Mouse (Mus musculus) neural tube, embryonic 11.5 days (tissue): Measurements from ENCODE around the gene Urgcp. TPM values are rescaled to one million over a fixed set of nuclear protein-coding genes. Genes with fewer than 3 reads are reported as not detected.

Experiments
- ATAC-seq: fragments of 200-750 bp; cut with Nextera tagmentation; 2 replicates; pipeline ENCODE4 v1.8.0; 2017; ENCODE audit warnings: moderate number of reproducible peaks, mild to moderate bottlenecking, moderate TSS enrichment, moderate library complexity; ENCODE audit not compliant: insufficient read depth, low FRiP score, low TSS enrichment
- DNase-seq: peaks from one replicate; pipeline ENCODE4 v3.0.0-alpha.2; 2015; ENCODE audit warnings: low spot score
- H3K27ac ChIP-seq: fragments of 300-500 bp; sonication (generic); 2 replicates; pipeline ENCODE4 v1.5.1; 2014; ENCODE audit warnings: low read depth, mild to moderate bottlenecking, low read length
- H3K27me3 ChIP-seq: fragments of 300-500 bp; sonication (generic); 2 replicates; pipeline ENCODE4 v1.6.1; 2014; ENCODE audit warnings: mild to moderate bottlenecking, low read length, mixed read lengths; ENCODE audit not compliant: control insufficient read depth, insufficient read depth
- H3K36me3 ChIP-seq: fragments of 300-500 bp; sonication (generic); 2 replicates; pipeline ENCODE4 v1.6.1; 2014; ENCODE audit warnings: mild to moderate bottlenecking, low read length, moderate library complexity, mixed read lengths; ENCODE audit not compliant: control insufficient read depth, insufficient read depth
- H3K4me1 ChIP-seq: fragments of 300-500 bp; sonication (generic); 2 replicates; pipeline ENCODE4 v1.6.1; 2014; ENCODE audit warnings: low read length, mixed read lengths; ENCODE audit not compliant: control insufficient read depth, insufficient read depth
- H3K4me2 ChIP-seq: fragments of 300-500 bp; sonication (generic); 2 replicates; pipeline ENCODE4 v1.6.1; 2014; ENCODE audit warnings: low read depth, mild to moderate bottlenecking, moderate library complexity
- H3K4me3 ChIP-seq: fragments of 300-500 bp; sonication (generic); 2 replicates; pipeline ENCODE4 v1.5.1; 2014; ENCODE audit warnings: low read depth, low read length
- H3K9ac ChIP-seq: fragments of 300-500 bp; sonication (generic); 2 replicates; pipeline ENCODE4 v1.6.1; 2014; ENCODE audit warnings: mild to moderate bottlenecking, low read length
- H3K9me3 ChIP-seq: fragments of 300-500 bp; sonication (generic); 2 replicates; pipeline ENCODE4 v1.6.1; 2016; ENCODE audit warnings: low read length; ENCODE audit not compliant: control insufficient read depth
- WGBS: fragments of 180-500 bp; shearing (Covaris S2); extraction: QIAGEN DNeasy Blood & Tissue Kit; methylation state at CpG from one replicate; pipeline ENCODE4 v1.1.7; 2014; 5-methylcytosine and 5-hydroxymethylcytosine counted together
- polyA plus RNA-seq: library from polyadenylated mRNA; unstranded; fragments of >200 nt; fragmentation: Nextera tagmentation; extraction: Ambion mirVana; gene quantifications from 2 replicates; pipeline ENCODE4 v1.2.1, GENCODE M21; 2014

Urgcp gene
- polyA plus RNA-seq, 1 experiment from 2014 or later: 16.5 TPM

DNA sequence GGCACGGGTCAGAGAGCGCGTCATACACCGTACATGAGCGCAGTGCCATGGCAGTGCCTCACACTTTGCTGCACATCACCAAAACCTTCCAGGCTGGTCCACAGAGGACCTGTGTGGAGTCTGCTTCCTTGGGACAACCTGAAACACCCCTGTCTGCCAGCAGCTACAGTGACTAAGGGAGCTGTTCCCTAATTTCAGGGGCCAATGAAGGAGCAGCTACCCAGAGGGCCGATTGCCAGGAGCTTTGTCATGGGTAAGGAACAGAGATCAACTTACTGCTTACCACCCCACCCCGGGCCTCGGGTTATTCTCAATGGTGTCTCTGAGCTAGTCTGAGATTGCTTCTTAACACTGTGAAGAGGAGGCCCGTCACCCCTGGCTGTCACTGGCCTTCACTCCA, 47.0 kb downstream of the Urgcp start:
- no peak overlapping the region for H3K27ac ChIP-seq
- 89% methylated on average over 9 of the region's 9 CpGs for WGBS

DNA sequence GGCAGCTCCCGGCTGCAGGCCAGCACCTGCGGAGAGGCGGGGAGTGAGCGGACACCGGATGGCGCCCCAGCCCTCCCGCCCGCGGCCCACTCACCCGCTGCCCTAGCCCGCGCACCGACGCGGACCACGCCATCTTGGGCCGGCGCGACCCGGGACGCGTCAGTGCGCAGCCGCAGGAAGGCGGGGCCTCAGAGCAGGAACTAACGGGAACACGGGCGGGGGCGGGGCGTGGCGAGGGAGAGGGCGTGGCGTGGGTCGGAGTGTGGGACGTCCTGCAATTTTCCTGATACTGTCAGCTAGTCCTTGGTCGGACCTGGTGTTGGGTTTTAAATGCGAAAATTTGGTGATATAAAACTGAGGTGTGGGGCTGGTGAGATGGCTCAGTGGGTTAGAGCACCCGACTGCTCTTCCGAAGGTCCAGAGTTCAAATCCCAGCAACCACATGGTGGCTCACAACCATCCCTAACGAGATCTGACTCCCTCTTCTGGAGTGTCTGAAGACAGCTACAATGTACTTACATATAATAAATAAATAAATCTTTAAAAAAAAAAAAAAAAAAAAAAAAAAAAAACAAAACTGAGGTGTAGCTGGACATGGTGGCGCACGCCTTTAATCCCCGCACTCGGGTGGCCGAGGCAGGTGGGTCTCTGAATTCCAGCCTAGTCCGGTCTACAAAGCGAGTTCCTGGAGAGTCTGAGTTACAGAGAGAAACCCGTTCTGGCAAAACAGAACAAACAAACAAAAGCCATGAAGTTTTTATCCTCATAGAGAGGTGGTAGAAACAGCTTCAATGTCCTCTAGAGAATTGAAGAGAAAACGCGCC, 54.4 kb downstream of the Urgcp start:
- H3K9me3 ChIP-seq: no peaks in the 10 kb centered on the region
- DNase-seq: peak; percentile 94
- no peaks in the 10 kb centered on the region for H3K27me3 ChIP-seq
- peak; percentile 92 for ATAC-seq
- H3K9ac ChIP-seq: peak overlapping the region; percentile 94
- H3K4me1 ChIP-seq: peaks cover 8% of the 10 kb centered on the region; the same call in 1 of the 2 replicates
- H3K4me2 ChIP-seq: peak overlapping the region; percentile 90
- H3K27ac ChIP-seq: no peak overlapping the region
- H3K4me3 ChIP-seq: peak overlapping the region; percentile 98
- peaks cover 2% of the 10 kb centered on the region; the same call in 1 of the 2 replicates for H3K36me3 ChIP-seq
- 20% methylated on average over 47 of the region's 50 CpGs for WGBS

More for the DNA sequence above, 47.0 kb downstream of the Urgcp start:
- no peak overlapping the region for H3K4me3 ChIP-seq
- H3K9me3 ChIP-seq: no peaks in the 10 kb centered on the region
- H3K4me2 ChIP-seq: no peak overlapping the region
- no peaks in the 10 kb centered on the region for H3K4me1 ChIP-seq
- ATAC-seq (no peak), DNase-seq (no peak)
- H3K9ac ChIP-seq: no peak overlapping the region
- H3K27me3 ChIP-seq: no peaks in the 10 kb centered on the region
- peaks cover 16% of the 10 kb centered on the region for H3K36me3 ChIP-seq

DNA sequence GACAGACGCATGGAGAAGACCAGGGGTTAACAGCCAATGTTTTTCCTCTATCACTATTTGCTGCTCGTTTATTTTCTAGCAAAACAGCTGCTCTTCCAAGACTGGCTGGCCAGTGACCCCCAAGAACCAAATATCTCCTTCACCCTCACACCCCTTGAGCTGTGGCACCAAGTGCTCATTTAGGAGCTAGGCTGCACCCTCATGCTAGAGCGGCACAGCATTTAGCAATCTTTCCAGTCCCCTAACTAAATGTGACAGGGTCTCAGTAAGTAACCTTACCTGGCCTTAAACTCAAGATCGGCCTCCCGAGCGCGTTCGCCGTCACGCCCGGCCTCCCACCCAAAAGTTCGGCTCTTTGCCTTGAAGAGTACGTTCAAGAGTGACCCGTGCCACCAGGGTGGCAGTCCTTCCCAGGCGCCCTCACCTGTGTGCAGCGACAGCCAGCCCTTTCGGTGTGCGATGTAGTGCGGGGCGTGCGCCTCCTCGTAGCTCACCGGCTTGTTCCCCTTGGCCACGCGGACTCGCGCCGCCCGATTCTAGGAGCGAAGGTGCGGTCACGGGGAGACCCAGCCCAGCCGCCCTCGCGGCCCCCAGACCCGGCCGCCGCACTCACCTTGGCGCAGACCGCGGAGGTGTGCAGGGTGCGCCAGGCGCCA, 55.2 kb downstream of the Urgcp start:
- H3K4me1 ChIP-seq: peaks cover 8% of the 10 kb centered on the region; the same call in 1 of the 2 replicates
- DNase-seq: peak; percentile 25
- peak overlapping the region; percentile 98 for H3K4me3 ChIP-seq
- no peaks in the 10 kb centered on the region for H3K9me3 ChIP-seq
- peak overlapping the region; percentile 90 for H3K4me2 ChIP-seq
- H3K27ac ChIP-seq: no peak overlapping the region
- peak overlapping the region; percentile 94 for H3K9ac ChIP-seq
- ATAC-seq: peak; percentile 67
- 2% methylated on average over 43 of the region's 43 CpGs for WGBS
- no peaks in the 10 kb centered on the region for H3K27me3 ChIP-seq
- H3K36me3 ChIP-seq: peaks cover 2% of the 10 kb centered on the region; the same call in 1 of the 2 replicates

DNA sequence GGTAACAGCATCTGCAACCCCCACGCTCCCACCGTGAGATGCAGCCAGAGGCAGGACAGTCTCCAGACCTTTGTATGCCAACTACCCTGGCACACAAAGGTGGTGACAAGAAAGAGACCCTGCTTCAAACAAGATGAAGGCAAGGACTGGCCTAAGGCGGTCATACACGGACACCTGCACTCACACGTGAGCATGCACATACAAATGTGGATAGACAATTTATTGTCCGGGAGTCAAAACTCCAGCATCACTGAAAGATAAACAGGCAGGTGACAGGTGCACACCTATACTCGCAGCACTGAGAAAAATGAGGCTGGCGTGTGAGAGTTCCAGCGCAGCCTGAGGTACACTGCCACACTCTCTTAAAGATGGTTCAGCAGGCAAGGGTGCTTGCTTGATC, 56.2 kb downstream of the Urgcp start:
- Histone ChIP-seq H3K36me3 (peaks cover 2% of the 10 kb centered on the region; the same call in 1 of the 2 replicates), H3K4me3 (no peak overlapping the region), H3K4me1 (peaks cover 8% of the 10 kb centered on the region; the same call in 1 of the 2 replicates), H3K9ac (no peak overlapping the region), H3K9me3 (no peaks in the 10 kb centered on the region), H3K4me2 (no peak overlapping the region), H3K27ac (no peak overlapping the region), H3K27me3 (no peaks in the 10 kb centered on the region)
- DNase-seq: no peak
- 93% methylated on average over 9 of the region's 9 CpGs for WGBS
- no peak for ATAC-seq

DNA sequence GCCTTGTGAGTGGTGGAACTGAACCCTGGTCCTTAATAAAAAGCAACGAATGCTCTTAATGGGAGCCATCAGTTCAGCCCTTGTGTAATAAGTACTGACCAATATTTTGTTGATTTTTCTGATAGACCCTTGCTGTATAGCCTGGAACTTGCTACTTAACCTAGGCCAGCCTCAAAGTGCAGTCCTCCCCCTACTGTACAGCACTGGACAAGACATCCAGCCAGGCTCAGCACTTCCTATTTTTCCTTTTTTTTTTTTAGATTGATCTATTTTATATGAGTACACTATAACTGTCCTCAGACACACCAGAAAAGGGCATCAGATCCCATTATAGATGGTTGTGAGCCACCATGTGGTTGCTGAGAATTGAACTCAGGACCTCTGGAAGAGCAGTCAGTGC, 58.8 kb downstream of the Urgcp start:
- 89% methylated on average over 1 of the region's 1 CpGs for WGBS
- Histone ChIP-seq H3K27me3 (no peaks in the 10 kb centered on the region), H3K9me3 (no peaks in the 10 kb centered on the region), H3K27ac (no peak overlapping the region), H3K9ac (no peak overlapping the region), H3K4me1 (peaks cover 8% of the 10 kb centered on the region; the same call in 1 of the 2 replicates), H3K4me2 (no peak overlapping the region), H3K4me3 (no peak overlapping the region), H3K36me3 (peaks cover 2% of the 10 kb centered on the region; the same call in 1 of the 2 replicates)
- no peak for ATAC-seq
- no peak for DNase-seq

DNA sequence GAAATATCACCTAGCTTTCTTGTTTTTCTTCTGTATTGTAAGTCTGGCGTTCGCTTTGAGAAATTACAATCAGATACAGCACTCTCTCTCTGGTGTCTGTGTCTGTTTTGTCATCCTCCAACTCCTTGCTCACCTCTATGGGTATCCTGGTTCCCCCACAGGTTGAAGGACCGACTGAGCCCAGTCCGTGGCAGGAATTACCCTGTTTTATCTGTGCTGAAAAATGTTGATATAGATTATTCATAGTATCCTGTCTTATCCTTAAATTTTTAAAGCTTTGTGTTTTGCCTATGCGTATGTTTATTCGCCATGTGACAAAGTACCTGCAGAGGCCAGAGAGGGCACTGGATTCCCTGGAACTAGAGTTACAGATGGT, 59.2 kb downstream of the Urgcp start:
- Histone ChIP-seq H3K4me2 (no peak overlapping the region), H3K27me3 (no peaks in the 10 kb centered on the region), H3K9ac (no peak overlapping the region), H3K4me1 (peaks cover 8% of the 10 kb centered on the region; the same call in 1 of the 2 replicates), H3K4me3 (no peak overlapping the region), H3K27ac (no peak overlapping the region), H3K9me3 (no peaks in the 10 kb centered on the region), H3K36me3 (peaks cover 2% of the 10 kb centered on the region; the same call in 1 of the 2 replicates)
- WGBS: 89% methylated on average over 6 of the region's 6 CpGs
- ATAC-seq (no peak), DNase-seq (no peak)

DNA sequence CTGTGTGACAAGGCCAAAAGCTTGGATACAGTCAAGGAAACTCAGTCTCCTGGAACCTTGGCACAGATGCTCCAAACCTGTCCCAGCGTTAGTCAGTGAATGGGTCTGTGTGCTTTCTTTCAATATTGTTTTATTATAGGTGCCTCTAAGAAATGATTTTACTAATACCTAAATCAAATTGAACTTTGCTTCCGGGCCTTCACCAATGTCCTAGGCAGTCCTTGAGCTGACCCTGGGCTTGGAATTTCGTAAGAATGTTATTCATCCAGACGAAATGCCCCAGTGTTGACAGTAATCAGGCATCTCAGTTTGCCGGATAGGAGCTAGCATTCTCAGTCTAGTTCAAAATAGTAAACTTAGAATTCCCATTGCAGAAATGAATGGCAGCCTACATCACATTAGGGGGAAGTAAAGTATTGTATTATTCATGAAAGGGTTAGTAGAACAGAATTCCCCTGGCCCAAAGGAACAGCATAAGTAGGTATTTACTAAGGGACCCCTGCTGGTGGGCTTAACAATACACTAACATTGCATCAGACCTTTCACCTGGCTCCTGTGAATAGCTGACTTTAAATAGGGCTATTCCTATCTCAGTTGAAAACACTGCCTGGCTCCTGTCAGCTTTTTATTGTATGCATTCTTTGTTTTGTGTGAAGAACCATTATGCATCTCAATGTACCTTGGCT, 59.8 kb downstream of the Urgcp start:
- Histone ChIP-seq H3K4me3 (no peak overlapping the region), H3K9ac (no peak overlapping the region), H3K27ac (no peak overlapping the region), H3K36me3 (peaks cover 2% of the 10 kb centered on the region; the same call in 1 of the 2 replicates), H3K4me1 (peaks cover 8% of the 10 kb centered on the region; the same call in 1 of the 2 replicates), H3K27me3 (no peaks in the 10 kb centered on the region), H3K4me2 (no peak overlapping the region), H3K9me3 (no peaks in the 10 kb centered on the region)
- DNase-seq (no peak), ATAC-seq (no peak)
- WGBS: 85% methylated on average over 5 of the region's 5 CpGs

DNA sequence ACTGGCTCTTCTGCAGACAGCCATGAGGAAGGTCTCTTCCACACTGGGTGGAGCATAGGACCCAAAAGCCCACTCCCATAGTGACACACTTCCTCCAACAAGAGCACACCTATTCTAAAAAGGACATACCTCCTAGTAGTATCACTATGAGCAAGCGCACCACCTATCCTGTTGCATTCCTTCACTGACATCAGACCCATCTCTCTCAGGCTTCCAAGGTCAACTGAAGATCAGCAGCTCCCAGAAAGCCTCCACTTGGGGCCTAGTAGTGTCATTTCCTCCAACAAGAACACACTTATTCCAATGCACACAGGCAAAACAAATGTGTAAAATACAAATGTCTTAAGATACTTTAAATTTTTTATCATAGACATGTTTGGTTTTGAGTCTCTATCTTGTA, 60.4 kb downstream of the Urgcp start:
- Histone ChIP-seq H3K4me2 (no peak overlapping the region), H3K9ac (no peak overlapping the region), H3K4me3 (no peak overlapping the region), H3K27me3 (no peaks in the 10 kb centered on the region), H3K9me3 (no peaks in the 10 kb centered on the region), H3K27ac (no peak overlapping the region), H3K36me3 (peaks cover 2% of the 10 kb centered on the region; the same call in 1 of the 2 replicates), H3K4me1 (peaks cover 8% of the 10 kb centered on the region; the same call in 1 of the 2 replicates)
- WGBS: 95% methylated on average over 1 of the region's 1 CpGs
- no peak for DNase-seq
- no peak for ATAC-seq
